Comparison of ENCODE assay signal across 18 mouse cellular contexts in genomic region chr8:88840096-88840495, GRCm38 (mm10).
"Had no signal": no experiment of that assay in that cellular context is flagged by ENCODE, and none has a peak within 500 bp of the region (broad histone marks: within the 10 kb centered on the region; RNA-seq: fewer than 3 reads in every experiment).

No protein-coding gene starts in this region.

- H3K4me3 ChIP-seq: lung, embryonic 15.5 days; megakaryocyte, embryonic 14.5 days; midbrain, embryonic 13.5 days; midbrain, embryonic 15.5 days; neural tube, embryonic 12.5 days had no signal

- H3K27me3 ChIP-seq: lung, embryonic 15.5 days; megakaryocyte, embryonic 14.5 days; midbrain, embryonic 13.5 days; midbrain, embryonic 15.5 days had no signal

- H3K36me3 ChIP-seq: lung, embryonic 15.5 days; midbrain, embryonic 13.5 days; midbrain, embryonic 15.5 days; neural tube, embryonic 12.5 days had no signal

- H3K4me1 ChIP-seq: lung, embryonic 15.5 days; megakaryocyte, embryonic 14.5 days; neural tube, embryonic 12.5 days had no signal

- DNase-seq: liver, postnatal 0 days; lung, adult 2 months; lung, postnatal 14 days; lung, postnatal 36 days; retina, postnatal 1 day; right cerebral cortex, adult 18-20 months; right cerebral cortex, postnatal 25 days; right cerebral cortex, postnatal 4 days; spleen, adult 18-20 months; thymus, adult 18-20 months; thymus, postnatal 14 days; thymus, postnatal 36 days had no signal

- H3K9me3 ChIP-seq: lung, embryonic 15.5 days; megakaryocyte, embryonic 14.5 days; midbrain, embryonic 13.5 days; midbrain, embryonic 15.5 days; neural tube, embryonic 12.5 days had no signal

- H3K27ac ChIP-seq: lung, embryonic 15.5 days; macrophage; midbrain, embryonic 13.5 days; midbrain, embryonic 15.5 days; neural tube, embryonic 12.5 days had no signal

- H3K9ac ChIP-seq: liver, postnatal 0 days; lung, embryonic 15.5 days; midbrain, embryonic 13.5 days; midbrain, embryonic 15.5 days; neural tube, embryonic 12.5 days had no signal
